Mouse (Mus musculus) B cell, adult 62 days (primary cell): ENCODE measurements around the gene Il12b. TPM values are rescaled to one million over a fixed set of nuclear protein-coding genes. Genes with fewer than 3 reads are reported as not detected.

ENCODE experiments used
- total RNA-seq: library from RNA; stranded (reverse); gene quantifications from 4 replicates; pipeline ENCODE4 v1.2.4, GENCODE M21; 2023

The Il12b gene
- total RNA-seq, result not detected in 4 replicates

GRCm38 (mm10) chr11:44399763-44400162, at the start of gene Il12b:
Gene Il12b (plus strand): TSS chr11:44400063.

Other genes with a start within 250 kb of the Il12b start
- gene Ublcp1, start 70.4 kb downstream of the Il12b start, total RNA-seq, result 97.1 to 117 TPM (median 97.3 TPM) in 4 replicates
- 229 to 278 TPM (median 253 TPM) in 4 replicates for gene Rnf145, start 118.9 kb downstream of the Il12b start, total RNA-seq
- gene Ebf1, start 217.3 kb downstream of the Il12b start, total RNA-seq, result 517 to 554 TPM (median 541 TPM) in 4 replicates